11 mouse cellular contexts compared by ENCODE assay signal in genomic region chr7:97360955-97361354, GRCm38 (mm10). TPM values are rescaled to one million over a fixed set of nuclear protein-coding genes. Genes with fewer than 3 reads are reported as not detected.
"Had no signal": no experiment of that assay in that cellular context is flagged by ENCODE, and none has a peak within 500 bp of the region (broad histone marks: within the 10 kb centered on the region; RNA-seq: fewer than 3 reads in every experiment).

No protein-coding gene starts in this region.

- H3K9me3 ChIP-seq: midbrain, embryonic 10.5 days; midbrain, embryonic 12.5 days; neural tube, embryonic 13.5 days; neural tube, embryonic 15.5 days had no signal

- ATAC-seq: midbrain, embryonic 16.5 days had no signal

- H3K4me2 ChIP-seq: lung, embryonic 14.5 days; midbrain, embryonic 12.5 days; neural tube, embryonic 13.5 days; neural tube, embryonic 15.5 days had no signal

- H3K9ac ChIP-seq: lung, embryonic 14.5 days; midbrain, embryonic 12.5 days; neural tube, embryonic 13.5 days; neural tube, embryonic 15.5 days had no signal

- H3K27me3 ChIP-seq: midbrain, embryonic 12.5 days; neural tube, embryonic 13.5 days; neural tube, embryonic 15.5 days had no signal

- H3K27ac ChIP-seq: midbrain, embryonic 10.5 days; midbrain, embryonic 12.5 days; neural tube, embryonic 13.5 days; neural tube, embryonic 15.5 days had no signal

- H3K4me1 ChIP-seq: neural tube, embryonic 13.5 days; neural tube, embryonic 15.5 days had no signal

- H3K36me3 ChIP-seq: midbrain, embryonic 10.5 days; midbrain, embryonic 12.5 days; neural tube, embryonic 13.5 days; neural tube, embryonic 15.5 days had no signal

- H3K4me3 ChIP-seq: midbrain, embryonic 10.5 days; midbrain, embryonic 12.5 days; myocyte; neural tube, embryonic 13.5 days; neural tube, embryonic 15.5 days had no signal

- DNase-seq: right cerebral cortex, adult 18-20 months; right cerebral cortex, postnatal 25 days had no signal

RNA-seq across cellular contexts. Expression of gene Thrsp, which starts 56.6 kb away (rescaled TPM):
- total RNA-seq: megakaryocyte, adult 5-6 weeks; megakaryocyte-erythroid progenitor cell, adult 5-6 weeks had no signal
